Mouse (Mus musculus) ES-Bruce4 (cell line): ENCODE measurements around the gene Ifna5. TPM values are rescaled to one million over a fixed set of nuclear protein-coding genes. Genes with fewer than 3 reads are reported as not detected.

ENCODE experiments used
- H3K27ac ChIP-seq: 2 replicates; pipeline ENCODE4 v1.5.1; 2012; ENCODE audit warnings: low read length, inconsistent platforms; ENCODE audit not compliant: insufficient read depth
- H3K27me3 ChIP-seq: 2 replicates; pipeline ENCODE4 v1.6.1; 2012; ENCODE audit warnings: mild to moderate bottlenecking, low read length, inconsistent platforms; ENCODE audit not compliant: control insufficient read depth, poor library complexity, insufficient read depth, severe bottlenecking
- H3K36me3 ChIP-seq: 2 replicates; pipeline ENCODE4 v1.6.1; 2012; ENCODE audit warnings: inconsistent platforms, mild to moderate bottlenecking, low read length, moderate library complexity; ENCODE audit not compliant: control insufficient read depth, poor library complexity, insufficient read depth, severe bottlenecking
- H3K4me1 ChIP-seq: one replicate; pipeline ENCODE4 v1.8.1; 2011; ENCODE audit warnings: low read length; ENCODE audit not compliant: control insufficient read depth, insufficient read depth
- H3K4me3 ChIP-seq: 2 replicates; pipeline ENCODE4 v1.5.1; 2011; ENCODE audit warnings: low read depth, mild to moderate bottlenecking, low read length
- H3K9ac ChIP-seq: 2 replicates; pipeline ENCODE4 v1.6.1; 2012; ENCODE audit warnings: low read depth, mild to moderate bottlenecking, inconsistent platforms; ENCODE audit not compliant: poor library complexity, severe bottlenecking
- H3K9me3 ChIP-seq: replicated peaks from 2 replicates; pipeline ENCODE4 v1.6.1; 2012; ENCODE audit warnings: mild to moderate bottlenecking, low read length, inconsistent platforms; ENCODE audit not compliant: control insufficient read depth, poor library complexity, insufficient read depth, severe bottlenecking
- CTCF ChIP-seq: IDR thresholded peaks from one replicate; pipeline ENCODE4 v1.8.1; 2011; ENCODE audit warnings: low read depth, low read length
- EP300 ChIP-seq: IDR thresholded peaks from 2 replicates; pipeline ENCODE4 v1.6.1; 2011; ENCODE audit warnings: low read depth, low read length; ENCODE audit not compliant: insufficient read depth
- POLR2A ChIP-seq: IDR thresholded peaks from one replicate; pipeline ENCODE4 v1.8.1; 2011; ENCODE audit warnings: low read length; ENCODE audit not compliant: insufficient read depth
- polyA plus RNA-seq: library from polyadenylated mRNA; stranded (reverse); fragments of >200 nt; gene quantifications from 2 replicates; pipeline ENCODE4 v1.2.4, GENCODE M21; 2011; ENCODE audit warnings: low read depth; ENCODE audit not compliant: missing spikeins, insufficient read depth, insufficient read length

The Ifna5 gene
- polyA plus RNA-seq, 1 experiment: not detected

DNA sequence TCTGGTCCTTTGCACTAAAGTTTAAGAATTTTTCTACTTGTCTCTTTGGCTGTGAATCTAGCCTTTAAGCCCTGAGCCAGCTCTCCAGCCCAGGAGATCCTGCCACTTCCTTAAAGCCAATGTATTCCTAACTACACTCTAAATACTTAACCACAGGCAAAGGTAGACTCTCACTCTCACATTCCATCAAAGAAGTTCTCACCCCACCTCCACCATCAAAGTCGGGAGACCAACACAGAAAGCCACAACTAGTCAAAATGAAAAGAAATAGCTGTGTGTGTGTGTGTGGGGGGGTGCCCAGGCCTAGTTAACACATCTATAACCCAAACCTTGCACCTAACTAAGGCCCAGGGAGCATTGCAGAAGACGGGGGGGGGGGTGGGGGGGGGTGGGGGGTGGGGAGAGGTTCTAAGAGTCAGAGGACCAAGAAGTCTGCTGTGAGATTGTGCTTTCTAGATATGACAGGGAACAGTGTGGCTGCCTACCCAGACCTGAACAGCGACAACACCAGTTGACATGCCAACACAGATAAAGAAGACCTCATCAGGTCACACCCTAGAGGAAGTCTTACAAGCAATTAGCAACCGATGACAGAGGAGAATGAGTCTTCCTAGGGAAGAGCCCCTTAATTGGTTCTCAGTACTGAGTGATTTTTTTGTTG lies 40.2 kb downstream of the Ifna5 start:
- no peaks in the 10 kb centered on the region for H3K4me1 ChIP-seq
- no peak overlapping the region for H3K27ac ChIP-seq
- H3K9me3 ChIP-seq: no peaks in the 10 kb centered on the region
- no peaks in the 10 kb centered on the region for H3K27me3 ChIP-seq
- H3K36me3 ChIP-seq: no peaks in the 10 kb centered on the region
- H3K4me3 ChIP-seq: no peak overlapping the region
- TF ChIP-seq POLR2A: no peak
- no peak for TF ChIP-seq CTCF
- no peak for TF ChIP-seq EP300
- no peak overlapping the region for H3K9ac ChIP-seq

DNA sequence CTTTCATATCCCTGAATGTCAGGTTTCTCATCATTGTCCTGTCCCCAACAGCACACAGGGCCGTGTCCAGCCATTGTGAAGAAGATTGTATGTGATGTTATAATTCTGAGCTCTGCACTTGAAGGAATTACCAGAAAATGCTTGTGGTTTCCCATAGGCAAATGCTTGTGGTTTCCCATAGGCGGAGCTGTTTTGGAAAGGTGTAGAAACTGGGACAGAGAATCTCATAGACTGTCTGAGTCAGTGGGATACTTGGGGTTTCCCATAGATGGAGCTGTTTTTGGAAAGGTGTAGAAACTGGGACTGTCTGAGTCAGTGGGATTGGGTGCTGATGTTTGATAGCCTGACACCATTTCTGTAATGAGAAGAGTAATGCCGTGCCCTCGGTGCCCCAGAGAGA lies 41.2 kb downstream of the Ifna5 start:
- Histone ChIP-seq H3K9me3 (no peaks in the 10 kb centered on the region), H3K27ac (no peak overlapping the region), H3K27me3 (no peaks in the 10 kb centered on the region), H3K9ac (no peak overlapping the region), H3K4me3 (no peak overlapping the region), H3K4me1 (no peaks in the 10 kb centered on the region), H3K36me3 (no peaks in the 10 kb centered on the region)
- TF ChIP-seq POLR2A (no peak), CTCF (no peak), EP300 (no peak)

DNA sequence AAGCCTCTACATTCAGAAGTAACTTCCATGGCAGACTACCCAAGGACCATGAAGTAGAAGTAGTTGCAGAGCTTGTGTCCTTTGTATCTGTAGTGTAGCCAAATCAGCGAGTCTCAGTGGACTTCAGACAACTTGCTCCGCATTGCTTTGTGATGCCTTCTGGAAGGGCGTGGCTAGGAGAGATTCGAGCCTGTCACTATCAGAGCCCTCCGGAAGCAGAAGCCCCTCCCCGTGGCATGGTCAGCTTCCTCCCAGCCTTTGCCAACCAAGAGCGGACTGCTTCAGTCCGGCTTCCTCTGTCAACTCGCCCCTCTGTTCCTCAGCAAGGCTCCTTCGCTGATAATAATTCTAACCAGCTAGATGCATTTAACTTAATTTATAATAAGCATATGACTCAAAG lies 42.9 kb downstream of the Ifna5 start:
- Histone ChIP-seq H3K27ac (no peak overlapping the region), H3K4me3 (no peak overlapping the region), H3K36me3 (no peaks in the 10 kb centered on the region), H3K9me3 (no peaks in the 10 kb centered on the region), H3K4me1 (no peaks in the 10 kb centered on the region), H3K27me3 (no peaks in the 10 kb centered on the region), H3K9ac (no peak overlapping the region)
- no peak for TF ChIP-seq EP300
- no peak for TF ChIP-seq CTCF
- no peak for TF ChIP-seq POLR2A

DNA sequence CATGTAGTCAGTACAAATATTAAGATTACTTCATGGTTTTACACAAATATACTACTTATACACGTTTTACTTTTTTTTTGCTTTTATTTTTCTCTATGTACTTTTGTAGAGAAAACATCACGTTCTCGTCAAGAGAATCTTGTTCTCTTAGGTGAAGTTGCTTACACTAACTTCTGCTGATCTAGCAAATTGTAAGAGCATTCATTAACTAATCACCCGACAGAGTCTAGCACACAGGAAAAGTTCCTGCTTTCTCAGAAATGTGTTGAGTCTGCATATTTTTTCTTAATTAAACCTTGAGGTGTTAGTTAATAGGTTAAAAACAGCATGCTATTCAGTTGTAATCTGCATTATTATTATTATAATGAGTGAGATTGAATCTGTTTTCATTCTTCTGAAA lies 43.4 kb downstream of the Ifna5 start:
- H3K36me3 ChIP-seq: no peaks in the 10 kb centered on the region
- no peak overlapping the region for H3K27ac ChIP-seq
- no peaks in the 10 kb centered on the region for H3K27me3 ChIP-seq
- no peak overlapping the region for H3K4me3 ChIP-seq
- H3K9ac ChIP-seq: no peak overlapping the region
- H3K4me1 ChIP-seq: no peaks in the 10 kb centered on the region
- H3K9me3 ChIP-seq: no peaks in the 10 kb centered on the region
- TF ChIP-seq CTCF: no peak
- no peak for TF ChIP-seq POLR2A
- no peak for TF ChIP-seq EP300

DNA sequence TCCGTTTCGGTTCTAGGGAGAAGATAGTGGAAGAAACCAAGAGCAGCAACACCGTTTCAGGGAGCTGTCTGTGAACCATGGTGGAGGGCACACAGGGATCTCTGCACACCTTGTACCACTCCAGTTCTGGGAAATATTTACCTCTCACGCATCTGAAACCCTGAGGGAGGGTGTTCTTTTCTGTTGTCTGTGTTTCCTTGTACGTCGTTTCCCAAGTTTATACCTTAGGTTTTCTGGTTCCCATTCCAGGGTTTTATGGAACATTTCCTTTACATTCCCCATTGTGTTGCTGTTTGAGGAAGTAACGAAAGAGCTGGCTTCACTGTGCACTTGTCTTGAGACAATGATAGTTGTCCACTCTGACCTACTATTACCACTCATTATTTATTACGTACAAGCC lies 44.8 kb downstream of the Ifna5 start, which contains the start of gene Ifne:
Ifne (minus strand) TSS at position 101 of the 400 bp plus-strand sequence.
- Histone ChIP-seq H3K9ac (no peak within 1 kb of the TSS), H3K27ac (no peak within 1 kb of the TSS), H3K9me3 (no peaks in the 10 kb centered on the region), H3K36me3 (no peaks in the 10 kb centered on the region), H3K4me1 (no peaks in the 10 kb centered on the region), H3K27me3 (no peaks in the 10 kb centered on the region), H3K4me3 (no peak within 1 kb of the TSS)
- no peak for TF ChIP-seq EP300
- no peak for TF ChIP-seq POLR2A
- no peak for TF ChIP-seq CTCF

Other genes with a start within 250 kb of the Ifna5 start
- gene Ifna9, start 243.1 kb upstream of the Ifna5 start, polyA plus RNA-seq: not detected in 2 replicates
- gene Ifna12, start 232.1 kb upstream of the Ifna5 start, polyA plus RNA-seq: not detected in 2 replicates
- not detected in 2 replicates for gene C87499, start 201.1 kb upstream of the Ifna5 start, polyA plus RNA-seq
- not detected in 2 replicates for gene Ifna13, start 191.1 kb upstream of the Ifna5 start, polyA plus RNA-seq
- not detected in 2 replicates for gene Ifna16, start 158.6 kb upstream of the Ifna5 start, polyA plus RNA-seq
- gene Ifna2, start 151.6 kb upstream of the Ifna5 start, polyA plus RNA-seq: not detected in 2 replicates
- not detected in 2 replicates for gene Ifnab, start 144.2 kb upstream of the Ifna5 start, polyA plus RNA-seq
- not detected in 2 replicates for gene Gm26566, start 113.7 kb upstream of the Ifna5 start, polyA plus RNA-seq
- gene Klhl9, start 113.1 kb upstream of the Ifna5 start, polyA plus RNA-seq: 79.5 and 83.1 TPM in 2 replicates
- gene Gm13271, start 80.7 kb upstream of the Ifna5 start, polyA plus RNA-seq: not detected in 2 replicates
- not detected in 2 replicates for gene Gm13283, start 75.4 kb upstream of the Ifna5 start, polyA plus RNA-seq
- not detected in 2 replicates for gene Gm13290, start 61.7 kb upstream of the Ifna5 start, polyA plus RNA-seq
- gene Gm13289, start 58.6 kb upstream of the Ifna5 start, polyA plus RNA-seq: not detected in 2 replicates
- not detected in 2 replicates for gene Gm13272, start 55.7 kb upstream of the Ifna5 start, polyA plus RNA-seq
- gene Ifnz, start 53.4 kb upstream of the Ifna5 start, polyA plus RNA-seq: not detected in 2 replicates
- gene Gm13276, start 49.8 kb upstream of the Ifna5 start, polyA plus RNA-seq: not detected in 2 replicates
- not detected in 2 replicates for gene Gm13277, start 46.9 kb upstream of the Ifna5 start, polyA plus RNA-seq
- gene Gm13278, start 44.0 kb upstream of the Ifna5 start, polyA plus RNA-seq: not detected in 2 replicates
- gene Gm13275, start 41.0 kb upstream of the Ifna5 start, polyA plus RNA-seq: not detected in 2 replicates
- gene Gm13279, start 38.1 kb upstream of the Ifna5 start, polyA plus RNA-seq: not detected in 2 replicates
- not detected in 2 replicates for gene Gm13285, start 35.9 kb upstream of the Ifna5 start, polyA plus RNA-seq
- not detected in 2 replicates for gene Gm13287, start 32.3 kb upstream of the Ifna5 start, polyA plus RNA-seq
- not detected in 2 replicates for gene Gm13288, start 30.0 kb upstream of the Ifna5 start, polyA plus RNA-seq
- not detected in 2 replicates for gene Ifna7, start 19.3 kb upstream of the Ifna5 start, polyA plus RNA-seq
- gene Ifna11, start 15.6 kb upstream of the Ifna5 start, polyA plus RNA-seq: not detected in 2 replicates
- gene Ifna6, start 8.1 kb upstream of the Ifna5 start, polyA plus RNA-seq: not detected in 2 replicates
- gene Ifna4, start 6.3 kb downstream of the Ifna5 start, polyA plus RNA-seq: not detected in 2 replicates
- gene Ifna1, start 14.6 kb downstream of the Ifna5 start, polyA plus RNA-seq: not detected in 2 replicates
- gene Ifne, start 44.7 kb downstream of the Ifna5 start, polyA plus RNA-seq: not detected in 2 replicates